Mouse (Mus musculus) testis, adult 2 months (tissue): ENCODE data around the gene Eddm3b. TPM values are rescaled to one million over a fixed set of nuclear protein-coding genes. Genes with fewer than 3 reads are reported as not detected.

Experiments
- H3K27ac ChIP-seq: fragments of 200-500 bp; 2 replicates; pipeline ENCODE4 v1.5.1; 2012; ENCODE audit warnings: low read depth, low read length; ENCODE audit not compliant: control insufficient read depth, insufficient read depth
- H3K27me3 ChIP-seq: fragments of 200-500 bp; 2 replicates; pipeline ENCODE4 v1.6.1; 2012; ENCODE audit warnings: mild to moderate bottlenecking, low read length, moderate library complexity; ENCODE audit not compliant: control insufficient read depth, insufficient read depth
- H3K36me3 ChIP-seq: fragments of 200-500 bp; 2 replicates; pipeline ENCODE4 v1.6.1; 2012; ENCODE audit warnings: mild to moderate bottlenecking, low read length; ENCODE audit not compliant: control insufficient read depth, insufficient read depth
- H3K4me1 ChIP-seq: fragments of 200-500 bp; 2 replicates; pipeline ENCODE4 v1.6.1; 2012; ENCODE audit warnings: low read length; ENCODE audit not compliant: control insufficient read depth, insufficient read depth
- H3K4me3 ChIP-seq: fragments of 200-500 bp; 2 replicates; pipeline ENCODE4 v1.5.1; 2012; ENCODE audit warnings: low read depth, mild to moderate bottlenecking, low read length, moderate library complexity, mixed read lengths; ENCODE audit not compliant: control insufficient read depth
- CTCF ChIP-seq: fragments of 200-500 bp; IDR thresholded peaks from 2 replicates; pipeline ENCODE4 v1.5.1; 2012; ENCODE audit warnings: low read depth, mild to moderate bottlenecking, inconsistent platforms, low read length, moderate library complexity; ENCODE audit not compliant: control insufficient read depth, insufficient read depth, insufficient replicate concordance
- POLR2A ChIP-seq: fragments of 200-500 bp; IDR thresholded peaks from 2 replicates; pipeline ENCODE4 v1.6.1; 2012; ENCODE audit warnings: low read depth, mild to moderate bottlenecking, inconsistent platforms, low read length, moderate library complexity; ENCODE audit not compliant: control insufficient read depth
- polyA plus RNA-seq: library from polyadenylated mRNA; depleted of rRNA; stranded (reverse); fragments of >200 nt; gene quantifications from 2 replicates; pipeline ENCODE4 v1.2.3, GENCODE M21; 2012

Gene Eddm3b
- polyA plus RNA-seq, 1 experiment: not detected

- no peak for TF ChIP-seq POLR2A
- no peaks in the 10 kb centered on the region for H3K27me3 ChIP-seq
- no peak overlapping the region for H3K4me3 ChIP-seq
- no peaks in the 10 kb centered on the region for H3K36me3 ChIP-seq
- H3K4me1 ChIP-seq: no peaks in the 10 kb centered on the region
- no peak overlapping the region for H3K27ac ChIP-seq
Measured at GRCm38 (mm10) chr14:51131086-51131815, 17.0 kb downstream of the Eddm3b start.

- TF ChIP-seq POLR2A (no peak), CTCF (no peak)
- Histone ChIP-seq H3K27ac (no peak overlapping the region), H3K36me3 (no peaks in the 10 kb centered on the region), H3K4me1 (no peaks in the 10 kb centered on the region), H3K4me3 (no peak overlapping the region), H3K27me3 (no peaks in the 10 kb centered on the region)
Measured at GRCm38 (mm10) chr14:51132372-51132771, 18.1 kb downstream of the Eddm3b start.

- Histone ChIP-seq H3K36me3 (no peaks in the 10 kb centered on the region), H3K4me1 (no peaks in the 10 kb centered on the region), H3K4me3 (no peak overlapping the region), H3K27ac (no peak overlapping the region), H3K27me3 (no peaks in the 10 kb centered on the region)
- no peak for TF ChIP-seq POLR2A
- no peak for TF ChIP-seq CTCF
Measured at GRCm38 (mm10) chr14:51140342-51140741, 26.1 kb downstream of the Eddm3b start.

- Histone ChIP-seq H3K27me3 (no peaks in the 10 kb centered on the region), H3K4me3 (no peak overlapping the region), H3K27ac (no peak overlapping the region), H3K4me1 (no peaks in the 10 kb centered on the region), H3K36me3 (no peaks in the 10 kb centered on the region)
- TF ChIP-seq CTCF: no peak
- no peak for TF ChIP-seq POLR2A
Measured at GRCm38 (mm10) chr14:51142119-51142518, 27.9 kb downstream of the Eddm3b start.

GRCm38 (mm10) chr14:51142568-51142967 lies 28.3 kb downstream of the Eddm3b start:
- TF ChIP-seq CTCF: no peak
- TF ChIP-seq POLR2A: no peak
- Histone ChIP-seq H3K27ac (no peak overlapping the region), H3K36me3 (no peaks in the 10 kb centered on the region), H3K27me3 (no peaks in the 10 kb centered on the region), H3K4me3 (no peak overlapping the region), H3K4me1 (no peaks in the 10 kb centered on the region)

- no peak for TF ChIP-seq POLR2A
- TF ChIP-seq CTCF: no peak
- no peaks in the 10 kb centered on the region for H3K36me3 ChIP-seq
- H3K4me1 ChIP-seq: no peaks in the 10 kb centered on the region
- H3K27me3 ChIP-seq: no peaks in the 10 kb centered on the region
- no peak overlapping the region for H3K27ac ChIP-seq
- no peak overlapping the region for H3K4me3 ChIP-seq
Measured at GRCm38 (mm10) chr14:51143287-51143686, 29.1 kb downstream of the Eddm3b start.

- TF ChIP-seq POLR2A: no peak
- TF ChIP-seq CTCF: no peak
- H3K4me1 ChIP-seq: no peaks in the 10 kb centered on the region
- H3K36me3 ChIP-seq: no peaks in the 10 kb centered on the region
- no peak overlapping the region for H3K4me3 ChIP-seq
- H3K27ac ChIP-seq: no peak overlapping the region
- no peaks in the 10 kb centered on the region for H3K27me3 ChIP-seq
Measured at GRCm38 (mm10) chr14:51143937-51144336, 29.7 kb downstream of the Eddm3b start.

- H3K4me1 ChIP-seq: no peaks in the 10 kb centered on the region
- no peaks in the 10 kb centered on the region for H3K27me3 ChIP-seq
- no peak for TF ChIP-seq POLR2A
- no peak for TF ChIP-seq CTCF
- H3K36me3 ChIP-seq: no peaks in the 10 kb centered on the region
- H3K27ac ChIP-seq: no peak overlapping the region
- no peak overlapping the region for H3K4me3 ChIP-seq
Measured at GRCm38 (mm10) chr14:51144451-51144850, 30.2 kb downstream of the Eddm3b start.
